Mouse (Mus musculus) liver, embryonic 14.5 days (tissue): ENCODE measurements around the gene Cog6.

Experiments used
- CTCF ChIP-seq: IDR thresholded peaks from 2 replicates; pipeline ENCODE4 v1.5.1; 2016; ENCODE audit warnings: antibody characterized with exemption, low read depth, control low read depth
- EP300 ChIP-seq: IDR thresholded peaks from 2 replicates; pipeline ENCODE4 v1.6.1; 2016; ENCODE audit warnings: antibody characterized with exemption, low read depth

DNA sequence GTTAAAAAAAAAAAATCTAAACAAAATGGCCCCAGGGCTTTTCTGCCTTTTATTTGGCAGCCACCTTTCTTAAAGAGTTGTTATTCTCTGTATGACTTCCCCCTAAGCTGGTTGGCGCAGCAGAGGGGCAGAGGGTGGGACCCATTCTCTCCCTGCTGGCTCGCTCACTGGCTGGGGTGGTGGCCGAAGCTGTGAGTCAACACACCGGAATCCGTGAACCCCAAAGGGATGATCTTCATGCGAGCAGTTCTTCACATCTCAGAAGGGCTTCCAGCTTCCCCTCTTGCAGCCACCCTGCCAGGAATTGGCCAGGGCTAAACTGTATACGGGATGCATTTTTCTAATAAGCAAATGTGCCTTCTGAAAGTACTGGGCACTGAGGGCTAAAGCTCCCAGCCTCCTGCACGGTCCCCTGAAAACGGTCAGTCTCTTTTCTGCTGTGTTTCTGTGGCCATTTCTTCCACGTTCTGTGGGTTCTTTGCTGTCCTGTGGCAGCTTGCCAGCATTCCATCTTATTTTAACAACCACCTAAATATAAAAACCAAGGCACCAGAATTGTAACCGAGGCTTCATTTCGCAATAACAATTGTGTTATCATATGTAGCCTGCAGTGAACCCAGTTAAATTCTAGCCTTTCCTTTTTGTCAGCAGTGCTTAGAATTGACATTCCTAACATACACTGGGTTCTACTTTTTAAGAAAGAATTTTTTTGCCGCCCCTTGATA, 46.5 kb upstream of the Cog6 start:
- TF ChIP-seq CTCF (no peak), EP300 (no peak)
